ENCODE assay signal across 21 mouse cellular contexts in the genomic region with DNA sequence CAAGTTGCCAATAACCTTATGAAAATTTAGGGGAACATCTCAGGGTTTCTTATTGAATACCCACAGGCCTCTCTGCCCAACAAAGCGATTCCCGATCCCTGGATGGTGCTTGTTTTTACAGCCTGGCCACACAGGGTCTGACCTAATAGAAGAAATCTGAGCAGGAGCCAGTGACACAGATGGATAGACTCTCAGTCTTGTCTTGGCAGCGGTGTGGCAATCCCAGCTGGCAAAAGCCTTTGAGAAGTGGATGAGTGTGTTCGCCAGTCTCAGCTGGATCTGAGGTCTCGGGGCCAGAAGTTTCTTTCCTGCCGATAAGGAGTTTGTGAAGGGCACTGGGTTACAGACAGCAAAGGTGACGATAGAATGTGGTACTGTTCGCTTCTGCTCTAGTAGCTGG.
A peak's percentile ranks its signal among the peaks of the same experiment; 100 is the strongest.
DNase-seq lines count a peak whose midpoint lies in the region; ATAC-seq and TF ChIP-seq lines count a peak whose summit lies in the region.
"Had no signal": no experiment of that assay in that cellular context is flagged by ENCODE, and none has a peak within 500 bp of the region (broad histone marks: within the 10 kb centered on the region; RNA-seq: fewer than 3 reads in every experiment).

No protein-coding gene starts in this region.

- 83% methylated on average over 8 of the region's 8 CpGs for WGBS in midbrain, postnatal 0 days
- WGBS in midbrain, embryonic 16.5 days = 89% methylated on average over 8 of the region's 8 CpGs

- TF ChIP-seq CTCF in midbrain, postnatal 0 days (IDR thresholded peaks at IDR 0.05) = no peak

- H3K9ac ChIP-seq in midbrain, postnatal 0 days (replicated peaks; ENCODE audit: low read length, poor library complexity, severe bottlenecking) = no peak overlapping the region
- no peak overlapping the region for H3K9ac ChIP-seq in midbrain, embryonic 16.5 days (ENCODE audit: low read depth, low read length)
- H3K9ac ChIP-seq: forebrain, embryonic 13.5 days; heart, embryonic 15.5 days; liver, postnatal 0 days; midbrain, embryonic 12.5 days; neural tube, embryonic 13.5 days had no signal

- no peaks in the 10 kb centered on the region for H3K27me3 ChIP-seq in midbrain, postnatal 0 days (ENCODE audit: insufficient read depth, low read length)
- no peaks in the 10 kb centered on the region for H3K27me3 ChIP-seq in midbrain, embryonic 16.5 days (ENCODE audit: control insufficient read depth, insufficient read depth, low read depth, low read length)
- H3K27me3 ChIP-seq: forebrain, embryonic 13.5 days; heart, embryonic 15.5 days; midbrain, embryonic 12.5 days; neural tube, embryonic 13.5 days had no signal

- H3K4me1 ChIP-seq in midbrain, postnatal 0 days (ENCODE audit: insufficient read depth, low read length) = no peaks in the 10 kb centered on the region
- H3K4me1 ChIP-seq in midbrain, embryonic 16.5 days (ENCODE audit: control insufficient read depth, insufficient read depth, low read length) = no peaks in the 10 kb centered on the region
- H3K4me1 ChIP-seq: embryonic facial prominence, embryonic 10.5 days; forebrain, embryonic 13.5 days; heart, embryonic 15.5 days; hindbrain, embryonic 10.5 days; midbrain, embryonic 12.5 days had no signal

- no peak for ATAC-seq in midbrain, postnatal 0 days (ENCODE audit: low FRiP score)
- ATAC-seq in midbrain, embryonic 16.5 days = no peak
- ATAC-seq: forebrain, embryonic 13.5 days; liver, postnatal 0 days had no signal

- H3K36me3 ChIP-seq in midbrain, postnatal 0 days (ENCODE audit: insufficient read depth, low read length) = no peaks in the 10 kb centered on the region
- no peaks in the 10 kb centered on the region for H3K36me3 ChIP-seq in midbrain, embryonic 16.5 days (ENCODE audit: control insufficient read depth, insufficient read depth, low read length)
- H3K36me3 ChIP-seq: embryonic facial prominence, embryonic 10.5 days; heart, embryonic 15.5 days; hindbrain, embryonic 10.5 days; midbrain, embryonic 12.5 days; neural tube, embryonic 13.5 days had no signal

- peak; percentile 84 for DNase-seq in heart, adult 11 months
- no peak for DNase-seq in heart, postnatal 4 days
- DNase-seq in midbrain, postnatal 0 days (ENCODE audit: low spot score) = peak; percentile 58
- DNase-seq in cerebellum, postnatal 10 days = peak; percentile 87 to 90
- DNase-seq in lung, postnatal 36 days = peak; percentile 9
- no peak for DNase-seq in urinary bladder, postnatal 10 days (ENCODE audit: low spot score)
- no peak for DNase-seq in ovary, postnatal 14 days (ENCODE audit: low spot score)
- DNase-seq: adrenal gland, adult 8-10 months; kidney, adult 18-20 months; liver; liver, postnatal 0 days; right cerebral cortex, postnatal 14 days; thymus, postnatal 36 days had no signal

- no peak overlapping the region for H3K4me3 ChIP-seq in midbrain, postnatal 0 days (ENCODE audit: low read depth, low read length)
- H3K4me3 ChIP-seq in midbrain, embryonic 16.5 days (ENCODE audit: low read depth, low read length) = no peak overlapping the region
- H3K4me3 ChIP-seq: embryonic facial prominence, embryonic 10.5 days; forebrain, embryonic 13.5 days; heart, embryonic 15.5 days; hindbrain, embryonic 10.5 days; midbrain, embryonic 12.5 days; neural tube, embryonic 13.5 days had no signal

- no peaks in the 10 kb centered on the region for H3K9me3 ChIP-seq in midbrain, postnatal 0 days (ENCODE audit: low read length)
- H3K9me3 ChIP-seq in midbrain, embryonic 16.5 days (replicated peaks; ENCODE audit: control insufficient read depth, low read length, poor library complexity, severe bottlenecking) = no peaks in the 10 kb centered on the region
- H3K9me3 ChIP-seq: embryonic facial prominence, embryonic 10.5 days; forebrain, embryonic 13.5 days; heart, embryonic 15.5 days; hindbrain, embryonic 10.5 days; midbrain, embryonic 12.5 days; neural tube, embryonic 13.5 days had no signal

- H3K27ac ChIP-seq in midbrain, postnatal 0 days (ENCODE audit: low read depth, low read length) = no peak overlapping the region
- no peak overlapping the region for H3K27ac ChIP-seq in midbrain, embryonic 16.5 days (ENCODE audit: low read length)
- H3K27ac ChIP-seq: embryonic facial prominence, embryonic 10.5 days; forebrain, embryonic 13.5 days; heart, embryonic 15.5 days; hindbrain, embryonic 10.5 days; kidney, postnatal 0 days; midbrain, embryonic 12.5 days; neural tube, embryonic 13.5 days had no signal

- H3K4me2 ChIP-seq in midbrain, postnatal 0 days (ENCODE audit: low read depth, low read length, poor library complexity, severe bottlenecking) = no peak overlapping the region
- no peak overlapping the region for H3K4me2 ChIP-seq in midbrain, embryonic 16.5 days (ENCODE audit: low read length)
- H3K4me2 ChIP-seq: forebrain, embryonic 13.5 days; heart, embryonic 15.5 days; midbrain, embryonic 12.5 days; neural tube, embryonic 13.5 days had no signal

Comparison
In these comparisons a context has a peak if more than half of its experiments do, and no peak if none do; other contexts are left out.
1. DNase-seq: peak in heart, adult 11 months (single experiment), midbrain, postnatal 0 days (single experiment), cerebellum, postnatal 10 days (2 of 2) and lung, postnatal 36 days (single experiment); none in heart, postnatal 4 days (single experiment), urinary bladder, postnatal 10 days (single experiment) and ovary, postnatal 14 days (single experiment).